Mouse (Mus musculus) cerebellum, adult 11-12 months (tissue): ENCODE measurements at regions not wholly inside any gene's neighbourhood (a gene's known extent, or its start where the extent isn't known, plus 50 kb on each side); places are given as distances from the start of the nearest gene placed in this dataset.
A peak's percentile ranks its signal among the peaks of the same experiment; 100 is the strongest.

ENCODE experiments used
- DNase-seq: peaks from one replicate; pipeline ENCODE4 v3.0.0; 2022

DNA sequence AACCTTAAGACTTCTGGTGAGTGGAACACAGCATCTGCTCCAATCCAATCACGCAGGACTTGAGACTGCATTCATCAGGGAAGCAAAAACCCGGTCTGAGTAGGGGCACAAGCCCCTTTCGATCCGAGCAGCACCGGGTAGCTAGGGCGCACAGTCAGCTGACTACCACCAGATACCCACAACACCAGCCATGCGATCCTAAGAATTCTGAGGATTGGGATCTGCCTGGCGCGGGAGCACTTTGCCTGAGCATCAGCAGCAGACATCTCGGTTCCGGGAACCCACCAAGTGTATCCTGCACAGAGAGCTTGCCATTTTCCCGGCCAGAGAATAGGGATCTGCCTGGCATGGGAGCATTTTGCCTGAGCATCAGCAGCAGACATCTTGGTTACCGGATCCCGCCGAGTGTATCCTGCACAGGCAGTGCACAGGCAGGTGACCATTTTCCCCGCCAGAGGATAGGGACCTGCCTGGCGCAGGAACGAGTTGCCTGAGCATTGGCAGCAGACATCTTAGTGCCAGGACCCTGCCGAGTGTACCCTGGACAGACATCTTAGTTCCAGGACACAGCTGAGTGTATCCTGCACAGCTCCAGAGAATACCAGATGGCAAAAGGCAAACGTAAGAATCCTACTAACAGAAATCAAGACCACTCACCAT, 58.8 kb downstream of the Tpm3-rs7 start:
- peak; percentile 56 for DNase-seq
